Mouse (Mus musculus) C2C12 (cell line): ENCODE measurements around the gene Slc39a11.

Experiments
- CEBPB ChIP-seq: IDR thresholded peaks from one replicate; pipeline ENCODE4 v1.6.1; 2011; ENCODE audit warnings: low read depth, mild to moderate bottlenecking, control low read depth, moderate library complexity
- CTCF ChIP-seq: IDR thresholded peaks from one replicate; pipeline ENCODE4 v1.5.1; 2011; ENCODE audit not compliant: control insufficient read depth, insufficient read depth, insufficient read length
- FOSL1 ChIP-seq: IDR thresholded peaks from one replicate; pipeline ENCODE4 v1.8.0; 2011; ENCODE audit warnings: mild to moderate bottlenecking, low read length; ENCODE audit not compliant: poor library complexity, insufficient read depth, severe bottlenecking
- MAX ChIP-seq: IDR thresholded peaks from one replicate; pipeline ENCODE4 v1.6.1; 2011; ENCODE audit warnings: mild to moderate bottlenecking, control low read depth
- MYOD1 ChIP-seq: IDR thresholded peaks from one replicate; pipeline ENCODE4 v1.6.1; 2011; ENCODE audit warnings: low read depth; ENCODE audit not compliant: control insufficient read depth, insufficient read length
- MYOG ChIP-seq: IDR thresholded peaks from one replicate; pipeline ENCODE4 v1.6.1; 2011; ENCODE audit not compliant: control insufficient read depth, insufficient read length; ENCODE audit errors: extremely low read depth
- USF1 ChIP-seq: IDR thresholded peaks from one replicate; pipeline ENCODE4 v1.6.1; 2011; ENCODE audit warnings: low read depth, mild to moderate bottlenecking, control low read depth, moderate library complexity

GRCm38 (mm10) chr11:113682897-113683626 is 33.2 kb upstream of the Slc39a11 start:
- TF ChIP-seq CEBPB, result no peak
- no peak for TF ChIP-seq CTCF
- TF ChIP-seq MYOG, result no peak
- no peak for TF ChIP-seq USF1
- TF ChIP-seq MAX, result no peak
- no peak for TF ChIP-seq FOSL1
- no peak for TF ChIP-seq MYOD1
